Mouse (Mus musculus): ENCODE measurements at regions not wholly inside any gene's neighbourhood (a gene's known extent, or its start where the extent isn't known, plus 50 kb on each side); places are given as distances from the start of the nearest gene placed in this dataset.

- TF ChIP-seq CTCF (IDR thresholded peaks at IDR 0.05; ENCODE audit: extremely low read depth, insufficient read length, insufficient replicate concordance, low read depth, low read length): no peak
- TF ChIP-seq POLR2A (IDR thresholded peaks at IDR 0.05; ENCODE audit: low read depth, low read length): no peak
Measured at GRCm38 (mm10) chr7:72569177-72569576, 262.8 kb upstream of the Mctp2 start.
